Mouse (Mus musculus) thymus, adult 2 months (tissue): ENCODE results near the gene Actr1a. TPM values are rescaled to one million over a fixed set of nuclear protein-coding genes. Genes with fewer than 3 reads are reported as not detected.

Experiments used
- DNase-seq: peaks from one replicate; pipeline ENCODE4 v3.0.0; 2021
- H3K27ac ChIP-seq: fragments of 200-500 bp; 2 replicates; pipeline ENCODE4 v1.5.1; 2012; ENCODE audit warnings: low read length, control low read depth; ENCODE audit not compliant: control insufficient read depth, insufficient read depth
- H3K27me3 ChIP-seq: fragments of 200-500 bp; 2 replicates; pipeline ENCODE4 v1.6.1; 2012; ENCODE audit warnings: mild to moderate bottlenecking, low read length, moderate library complexity, mixed read lengths; ENCODE audit not compliant: control insufficient read depth, insufficient read depth
- H3K36me3 ChIP-seq: fragments of 200-500 bp; 2 replicates; pipeline ENCODE4 v1.6.1; 2012; ENCODE audit warnings: mild to moderate bottlenecking, low read length, moderate library complexity; ENCODE audit not compliant: control insufficient read depth, insufficient read depth
- H3K4me1 ChIP-seq: fragments of 200-500 bp; replicated peaks from 2 replicates; pipeline ENCODE4 v1.6.1; 2012; ENCODE audit warnings: low read length; ENCODE audit not compliant: control insufficient read depth, insufficient read depth
- H3K4me3 ChIP-seq: fragments of 200-500 bp; 2 replicates; pipeline ENCODE4 v1.5.1; 2012; ENCODE audit warnings: mild to moderate bottlenecking, low read length, control low read depth, moderate library complexity; ENCODE audit not compliant: control insufficient read depth, insufficient read depth
- CTCF ChIP-seq: fragments of 200-500 bp; IDR thresholded peaks from 2 replicates; pipeline ENCODE4 v1.5.1; 2012; ENCODE audit warnings: mild to moderate bottlenecking, control low read depth, low read length, moderate library complexity, borderline replicate concordance; ENCODE audit not compliant: control insufficient read depth, poor library complexity, insufficient read depth; ENCODE audit errors: extremely low read depth
- POLR2A ChIP-seq: fragments of 200-500 bp; IDR thresholded peaks from 2 replicates; pipeline ENCODE4 v1.6.1; 2012; ENCODE audit warnings: mild to moderate bottlenecking, low read length, control low read depth, moderate library complexity; ENCODE audit not compliant: control insufficient read depth, poor library complexity, insufficient read depth; ENCODE audit errors: extremely low read depth
- WGBS: fragments of 180-500 bp; shearing (Covaris S2); methylation state at CpG from one replicate; pipeline ENCODE4 v1.1.7; 2018; 5-methylcytosine and 5-hydroxymethylcytosine counted together
- polyA plus RNA-seq: library from polyadenylated mRNA; depleted of rRNA; stranded (reverse); fragments of >200 nt; gene quantifications from 2 replicates; pipeline ENCODE4 v1.2.3, GENCODE M21; 2012

The Actr1a gene
- polyA plus RNA-seq, 1 experiment, result 164 TPM

- TF ChIP-seq POLR2A (no peak), CTCF (no peak)
- no peaks in the 10 kb centered on the region for H3K27me3 ChIP-seq
- peaks cover 23% of the 10 kb centered on the region for H3K4me1 ChIP-seq
- DNase-seq, result no peak
- H3K36me3 ChIP-seq, result peaks cover 1% of the 10 kb centered on the region; the same call in 1 of the 2 replicates
- 7% methylated on average over 8 of the region's 8 CpGs for WGBS
- H3K27ac ChIP-seq, result no peak overlapping the region
- no peak overlapping the region for H3K4me3 ChIP-seq
Observed at GRCm38 (mm10) chr19:46396109-46396508, 561 bp upstream of the Actr1a start.

GRCm38 (mm10) chr19:46394712-46395108, 838 bp downstream of the Actr1a start:
- 2% methylated on average over 10 of the region's 10 CpGs for WGBS
- Histone ChIP-seq H3K4me1 (peaks cover 28% of the 10 kb centered on the region), H3K27me3 (no peaks in the 10 kb centered on the region), H3K4me3 (peak overlapping the region; percentile 58), H3K27ac (no peak overlapping the region), H3K36me3 (no peaks in the 10 kb centered on the region)
- no peak for TF ChIP-seq CTCF
- no peak for TF ChIP-seq POLR2A
- no peak for DNase-seq

GRCm38 (mm10) chr19:46392018-46392417, 3.5 kb downstream of the Actr1a start:
- H3K4me3 ChIP-seq, result no peak overlapping the region
- peaks cover 7% of the 10 kb centered on the region for H3K36me3 ChIP-seq
- peak; percentile 39 for DNase-seq
- H3K27me3 ChIP-seq, result no peaks in the 10 kb centered on the region
- peaks cover 15% of the 10 kb centered on the region for H3K4me1 ChIP-seq
- WGBS, result 42% methylated on average over 4 of the region's 4 CpGs
- TF ChIP-seq CTCF (no peak), POLR2A (no peak)
- no peak overlapping the region for H3K27ac ChIP-seq

- Histone ChIP-seq H3K4me3 (no peak overlapping the region), H3K27me3 (no peaks in the 10 kb centered on the region), H3K36me3 (peaks cover 21% of the 10 kb centered on the region), H3K4me1 (peaks cover 13% of the 10 kb centered on the region), H3K27ac (no peak overlapping the region)
- WGBS, result 97% methylated on average over 5 of the region's 5 CpGs
- TF ChIP-seq POLR2A (no peak), CTCF (peak; percentile 26; the same call in 1 of the 2 replicates)
- DNase-seq, result no peak
Observed at GRCm38 (mm10) chr19:46389872-46390271, 5.7 kb downstream of the Actr1a start.

- H3K27me3 ChIP-seq, result no peaks in the 10 kb centered on the region
- no peak for DNase-seq
- TF ChIP-seq CTCF (no peak), POLR2A (no peak)
- peaks cover 91% of the 10 kb centered on the region for H3K36me3 ChIP-seq
- H3K4me1 ChIP-seq, result no peaks in the 10 kb centered on the region
- WGBS, result 98% methylated on average over 9 of the region's 9 CpGs
- no peak overlapping the region for H3K4me3 ChIP-seq
- no peak overlapping the region for H3K27ac ChIP-seq
Observed at GRCm38 (mm10) chr19:46382275-46382674, 13.3 kb downstream of the Actr1a start.

GRCm38 (mm10) chr19:46375891-46376290, 19.7 kb downstream of the Actr1a start:
- no peak for TF ChIP-seq POLR2A
- TF ChIP-seq CTCF, result no peak
- DNase-seq, result no peak
- H3K27me3 ChIP-seq, result no peaks in the 10 kb centered on the region
- no peaks in the 10 kb centered on the region for H3K4me1 ChIP-seq
- H3K4me3 ChIP-seq, result no peak overlapping the region
- no peak overlapping the region for H3K27ac ChIP-seq
- 88% methylated on average over 4 of the region's 4 CpGs for WGBS
- H3K36me3 ChIP-seq, result peaks cover 42% of the 10 kb centered on the region

GRCm38 (mm10) chr19:46375489-46375888, 20.1 kb downstream of the Actr1a start:
- Histone ChIP-seq H3K36me3 (peaks cover 38% of the 10 kb centered on the region), H3K4me1 (no peaks in the 10 kb centered on the region), H3K27me3 (no peaks in the 10 kb centered on the region), H3K27ac (no peak overlapping the region), H3K4me3 (no peak overlapping the region)
- DNase-seq, result no peak
- WGBS, result 95% methylated on average over 5 of the region's 5 CpGs
- TF ChIP-seq CTCF (no peak), POLR2A (no peak)
